Mouse (Mus musculus) small intestine, adult 2 months (tissue): ENCODE measurements around the gene Ptpn13.

Experiments
- CTCF ChIP-seq: fragments of 200-500 bp; IDR thresholded peaks from 2 replicates; pipeline ENCODE4 v1.5.1; 2012; ENCODE audit warnings: low read depth, mild to moderate bottlenecking, control low read depth, inconsistent platforms, low read length, moderate library complexity, mixed read lengths; ENCODE audit not compliant: insufficient replicate concordance, insufficient read length; ENCODE audit errors: extremely low read depth
- POLR2A ChIP-seq: fragments of 200-500 bp; IDR thresholded peaks from 2 replicates; pipeline ENCODE4 v1.6.1; 2012; ENCODE audit warnings: low read depth, mild to moderate bottlenecking, control low read depth, inconsistent platforms, low read length, moderate library complexity

DNA sequence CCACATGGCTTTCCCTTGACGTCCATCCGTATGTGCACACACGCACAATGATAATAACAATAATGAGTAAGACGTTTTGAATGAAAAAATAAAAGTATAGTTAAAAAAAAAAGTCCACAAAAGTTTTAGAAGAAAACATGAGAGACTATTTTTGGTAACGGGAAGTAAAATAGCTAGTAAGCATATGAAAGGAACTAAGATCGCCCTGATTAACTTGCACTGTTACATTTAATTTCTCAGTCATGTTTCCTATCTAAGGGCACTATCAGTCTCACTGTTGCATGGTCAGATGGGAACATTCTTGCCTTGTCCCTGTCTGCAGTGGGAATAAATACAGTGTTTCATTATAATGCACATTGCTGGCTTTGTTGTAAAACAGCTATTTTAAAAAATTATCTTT lies 2.4 kb upstream of the Ptpn13 start:
- TF ChIP-seq CTCF (no peak), POLR2A (no peak)
